Mouse (Mus musculus) thymus, adult 18-20 months (tissue): ENCODE results near the gene Cd2.

Experiments used
- DNase-seq, 2 experiments: peaks; one replicate each; pipeline ENCODE4 v3.0.0; 2022; ENCODE audit warnings: mixed read lengths in 2 of 2

Cd2 gene

DNA sequence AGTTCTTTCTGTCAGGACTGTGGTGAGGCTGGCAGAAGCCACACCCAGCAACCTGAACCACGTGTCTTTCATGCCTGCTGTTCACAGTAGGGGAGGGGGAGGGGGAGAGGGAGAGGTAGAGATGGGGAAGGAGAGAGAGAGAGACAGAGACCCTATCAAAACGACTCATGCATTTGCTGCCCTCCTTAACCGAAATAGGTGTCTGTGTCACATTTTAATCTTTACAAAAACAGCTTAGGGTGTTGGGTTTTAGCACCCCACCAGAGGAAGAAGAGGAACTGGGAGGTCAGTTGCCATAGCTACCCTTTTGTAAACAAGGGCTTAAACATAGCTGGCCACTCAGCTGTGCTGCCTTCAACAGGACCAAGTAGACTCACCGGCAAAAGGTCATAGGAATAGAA, at the start of gene Cd2:
TSS of gene Cd2 (minus strand) at position 29 of the 401 bp plus-strand sequence.
- peak in 1 of 2 experiments; percentile 66 for DNase-seq

DNA sequence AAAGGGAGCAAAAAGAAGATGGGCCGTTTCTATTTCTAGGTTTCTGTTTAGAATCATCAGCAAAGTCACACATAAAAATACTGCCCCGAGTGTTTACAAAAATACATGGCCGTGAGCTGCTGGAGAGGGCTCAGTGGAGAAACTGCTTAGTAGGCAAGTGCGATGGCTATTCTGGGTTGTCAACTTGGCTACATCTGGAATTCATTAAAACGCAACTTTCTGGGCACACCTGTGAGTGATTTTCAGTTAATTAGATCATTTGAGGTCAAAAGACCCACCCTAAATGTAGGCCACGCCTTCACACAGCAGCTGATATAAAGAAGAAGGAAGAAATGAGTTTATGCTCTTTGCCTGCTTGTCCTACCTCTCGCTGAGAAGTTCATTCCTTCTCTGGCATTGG, 40.9 kb upstream of the Cd2 start:
- no peak for DNase-seq

DNA sequence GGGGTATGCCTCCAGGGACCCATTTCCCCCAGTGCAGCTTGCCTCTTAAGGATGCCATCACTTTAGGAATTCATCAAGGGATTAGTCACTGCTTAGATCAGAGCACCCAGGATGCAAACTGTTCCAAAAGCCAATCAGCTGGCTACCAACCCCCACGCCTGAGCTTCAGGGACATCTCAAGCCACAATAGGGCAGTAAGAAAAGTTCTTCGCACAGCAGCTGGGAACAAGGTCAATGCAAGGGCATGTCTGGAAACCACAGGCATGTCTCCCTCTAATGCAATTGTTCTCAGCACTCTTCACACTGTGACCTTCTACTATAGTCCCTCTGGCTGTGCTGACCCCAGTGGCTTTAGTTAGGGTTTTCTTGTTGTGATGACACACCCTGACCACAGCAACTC, 39.5 kb upstream of the Cd2 start:
- no peak for DNase-seq

DNA sequence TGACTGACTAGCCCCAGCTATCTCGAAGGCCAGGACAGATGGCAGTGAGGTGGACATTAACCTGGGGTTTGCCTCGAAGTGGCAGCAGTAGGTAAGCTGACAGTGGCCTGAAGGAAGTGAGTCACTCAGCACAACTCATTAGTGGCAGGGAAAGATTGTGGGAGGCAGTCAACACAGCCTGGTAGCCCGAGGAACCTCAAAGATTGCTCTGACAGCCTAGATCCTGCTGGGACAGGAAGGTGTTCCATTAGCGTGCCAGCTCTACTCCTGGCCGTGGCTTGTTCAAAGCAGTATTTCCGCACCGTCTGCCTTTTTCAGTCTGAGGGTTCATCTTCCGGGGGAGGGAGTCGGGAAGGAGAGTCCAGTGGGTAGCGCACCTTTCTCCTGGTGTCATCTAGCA, 34.7 kb upstream of the Cd2 start:
- DNase-seq: no peak

DNA sequence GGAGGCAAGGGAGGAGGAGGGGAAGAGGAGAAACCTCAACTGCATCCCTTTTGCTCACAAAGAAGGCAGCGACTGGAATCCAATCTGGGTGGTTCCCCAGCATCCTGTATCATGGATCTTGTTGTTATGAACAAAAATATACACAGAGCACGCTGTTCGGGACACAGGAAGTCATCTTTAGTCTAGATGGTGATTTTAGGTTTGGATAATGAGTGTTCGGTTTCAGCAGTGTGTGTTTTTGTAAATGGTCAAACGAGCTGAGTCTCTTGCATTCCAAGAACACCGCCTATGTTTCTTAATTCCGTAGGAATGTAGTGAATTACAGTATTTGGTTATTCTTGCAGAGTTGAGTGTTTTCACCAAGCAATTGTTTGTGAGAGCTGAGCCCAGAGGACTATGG, 33.1 kb upstream of the Cd2 start:
- no peak for DNase-seq

DNA sequence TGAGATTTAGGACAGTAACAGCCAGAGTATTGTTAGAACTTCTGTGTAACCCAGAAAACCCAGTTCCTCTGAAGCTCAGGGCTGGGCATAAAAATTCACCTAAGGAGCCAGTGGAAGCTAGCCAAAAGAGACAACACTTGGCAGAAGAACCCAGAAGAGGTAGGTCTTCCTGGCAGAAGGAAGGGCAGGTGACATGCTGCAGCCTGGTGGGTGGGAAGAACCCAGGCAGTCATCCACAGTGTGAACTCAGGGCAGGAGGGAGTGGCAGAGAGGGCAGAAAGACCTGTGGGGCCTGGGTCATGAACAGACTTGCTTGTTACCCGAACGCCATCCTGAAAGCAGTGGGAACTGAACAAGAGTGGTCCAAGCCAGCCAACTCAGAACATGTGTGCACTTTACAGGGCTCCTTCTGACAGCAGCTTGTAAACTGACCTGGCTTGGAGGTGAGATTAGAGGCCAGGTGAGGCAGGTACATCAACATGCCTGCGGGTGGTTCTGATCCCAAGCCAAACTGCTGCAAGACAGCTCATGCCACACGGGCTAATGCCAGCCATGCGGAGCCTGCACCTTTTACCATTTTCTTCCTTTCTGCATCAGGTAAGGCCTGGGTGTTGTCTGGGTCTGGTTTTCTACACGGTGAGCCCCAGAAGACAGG, 30.9 kb upstream of the Cd2 start:
- no peak for DNase-seq

DNA sequence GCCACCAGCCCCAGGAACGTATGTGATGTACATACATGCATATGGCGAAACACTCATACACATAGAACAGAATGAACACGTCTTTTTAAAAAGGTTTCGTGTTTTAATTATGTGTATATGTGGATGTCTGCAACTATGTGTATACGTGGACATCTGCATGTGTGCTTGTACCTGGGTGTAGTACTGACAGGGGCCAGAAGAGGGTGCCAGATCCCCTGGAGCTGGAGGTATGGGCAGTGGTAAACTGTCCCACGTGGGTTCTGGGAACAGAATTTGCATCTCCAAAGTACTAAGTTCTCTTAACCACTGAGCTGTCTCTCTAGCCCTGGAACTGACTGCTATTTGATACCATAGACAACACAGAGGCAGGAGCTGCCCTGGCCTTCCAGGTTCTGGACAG, 30.4 kb upstream of the Cd2 start:
- peak in 1 of 2 experiments; percentile 27 for DNase-seq

DNA sequence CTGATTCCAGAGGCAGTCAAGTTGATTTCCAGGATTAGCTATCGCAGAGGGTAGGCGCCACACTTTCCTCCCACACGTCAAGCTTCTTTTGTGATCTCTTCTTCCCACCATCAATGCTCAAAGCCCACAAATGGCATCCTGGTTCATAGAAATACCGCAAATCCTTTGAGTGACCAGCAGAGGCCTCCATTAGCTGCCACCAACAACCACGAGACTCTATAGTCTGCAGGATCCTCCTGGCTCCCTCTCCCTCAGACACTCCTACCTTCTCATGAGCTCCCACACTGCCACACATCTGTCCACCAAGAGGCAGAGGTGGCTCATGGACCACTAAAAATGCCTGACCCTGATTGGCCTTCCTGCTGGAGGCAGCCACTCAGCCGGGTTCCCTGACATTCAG, 27.2 kb upstream of the Cd2 start:
- no peak for DNase-seq

DNA sequence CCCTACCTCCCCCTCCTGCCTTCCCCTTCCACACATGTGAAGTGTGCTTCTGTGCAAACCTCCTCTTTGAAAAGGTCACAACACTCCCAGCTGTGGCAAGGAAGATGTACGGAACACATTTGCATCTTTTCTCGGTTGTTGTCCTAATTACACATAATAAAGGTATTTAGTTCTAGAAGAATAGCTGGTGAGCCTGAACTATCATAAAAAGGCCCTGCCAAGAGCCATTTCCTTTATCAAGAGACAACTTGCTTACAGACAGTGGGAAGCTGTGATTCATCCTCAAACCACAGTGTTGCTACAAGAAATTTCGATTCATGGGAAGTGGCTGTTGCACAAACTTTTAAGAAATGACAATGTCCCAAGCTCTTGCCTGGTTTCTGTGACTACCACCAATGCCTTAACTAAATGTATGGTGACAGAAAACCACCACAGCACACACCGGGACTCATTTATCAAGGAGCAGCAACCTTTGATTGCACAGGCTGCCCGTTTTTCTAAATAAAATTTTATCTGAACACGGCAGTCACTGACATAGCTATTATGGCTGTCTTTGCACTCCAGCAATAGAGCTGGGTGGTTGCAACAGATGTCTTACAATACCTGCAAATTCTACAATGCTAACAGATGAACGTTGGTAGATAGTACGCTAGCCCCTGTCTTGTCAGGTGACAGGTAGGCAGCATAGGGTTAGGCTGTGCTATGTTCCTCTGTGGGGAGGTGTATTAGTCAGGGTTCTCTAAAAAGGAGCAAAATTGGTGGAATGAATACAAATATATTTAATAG, 25.7 kb upstream of the Cd2 start:
- DNase-seq: no peak

DNA sequence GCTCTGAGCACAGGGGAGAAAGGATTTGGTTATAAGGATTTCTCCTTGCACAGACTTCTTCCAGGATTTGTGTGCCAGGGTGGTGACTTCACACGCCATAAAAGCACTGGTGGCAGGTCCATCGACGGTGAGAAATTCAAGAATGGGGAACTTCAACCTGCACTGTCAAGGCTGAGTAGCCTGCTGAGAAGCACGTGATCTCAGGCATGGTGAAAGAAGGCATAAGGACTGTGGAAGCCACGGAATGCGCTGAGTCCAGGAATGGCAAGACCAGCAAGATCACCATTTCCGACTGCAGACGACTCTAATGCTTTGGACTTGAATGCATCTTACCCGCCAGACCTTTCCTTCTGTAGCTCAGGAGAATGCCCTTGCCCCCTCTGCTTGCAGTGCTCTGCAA, 23.2 kb upstream of the Cd2 start:
- DNase-seq: no peak

DNA sequence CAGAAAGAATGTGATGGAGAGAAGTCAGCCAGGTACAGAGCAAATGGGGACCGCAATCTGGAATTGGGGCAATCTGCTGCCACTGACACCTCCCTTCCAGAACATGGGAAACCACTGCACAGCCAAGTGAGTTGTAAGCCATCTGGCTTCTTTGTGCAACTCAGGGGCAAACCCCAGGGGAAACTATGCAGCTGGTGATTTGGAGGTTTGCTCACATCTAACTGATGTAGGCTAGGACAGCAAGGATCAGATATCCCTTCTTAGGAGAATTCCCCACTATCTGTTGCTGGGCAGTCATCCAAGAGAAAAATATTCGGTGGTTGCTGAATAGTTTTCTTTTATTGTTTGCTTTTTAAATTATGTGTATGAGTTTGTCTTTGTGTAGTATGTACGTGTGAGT, 21.9 kb upstream of the Cd2 start:
- no peak for DNase-seq

DNA sequence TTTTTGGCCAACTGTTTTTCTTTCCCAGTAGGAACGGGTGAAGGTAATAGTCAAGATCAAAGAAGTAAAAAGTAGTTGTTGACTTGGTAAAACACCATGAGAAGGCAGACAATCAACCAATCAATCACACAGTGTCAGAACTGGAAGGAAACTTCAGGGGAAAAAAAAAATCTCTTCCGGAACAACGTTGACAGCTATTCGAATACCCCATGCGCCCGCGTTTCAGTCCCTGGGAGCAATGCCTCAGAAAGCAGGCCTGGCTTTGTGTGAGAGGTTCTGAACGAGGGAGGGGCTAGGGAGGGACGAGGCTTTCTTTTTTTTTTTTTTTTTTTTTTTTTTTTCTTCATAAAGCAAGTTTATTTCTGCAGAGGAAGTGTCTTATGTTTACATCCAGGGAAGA, 18.4 kb upstream of the Cd2 start:
- DNase-seq: no peak

DNA sequence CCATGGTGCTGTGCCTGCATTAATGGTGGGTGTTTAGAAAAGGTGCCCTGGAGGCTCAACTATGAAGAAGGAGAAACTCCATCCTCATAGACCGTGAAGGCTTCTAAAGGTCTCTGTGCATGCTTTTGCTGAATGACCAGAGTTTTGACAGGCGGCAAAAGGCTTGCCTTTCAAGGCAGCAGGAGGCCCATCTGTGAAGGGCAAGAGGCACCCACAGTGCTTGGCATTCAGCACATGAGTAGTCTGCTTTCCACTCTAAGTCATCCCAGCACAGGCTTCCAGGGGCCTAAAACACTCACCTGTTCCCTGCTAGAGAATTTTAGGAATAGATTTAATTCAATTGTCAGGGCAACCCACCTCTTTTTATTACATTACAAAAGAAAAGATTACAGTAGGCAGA, 17.3 kb upstream of the Cd2 start:
- DNase-seq: no peak

DNA sequence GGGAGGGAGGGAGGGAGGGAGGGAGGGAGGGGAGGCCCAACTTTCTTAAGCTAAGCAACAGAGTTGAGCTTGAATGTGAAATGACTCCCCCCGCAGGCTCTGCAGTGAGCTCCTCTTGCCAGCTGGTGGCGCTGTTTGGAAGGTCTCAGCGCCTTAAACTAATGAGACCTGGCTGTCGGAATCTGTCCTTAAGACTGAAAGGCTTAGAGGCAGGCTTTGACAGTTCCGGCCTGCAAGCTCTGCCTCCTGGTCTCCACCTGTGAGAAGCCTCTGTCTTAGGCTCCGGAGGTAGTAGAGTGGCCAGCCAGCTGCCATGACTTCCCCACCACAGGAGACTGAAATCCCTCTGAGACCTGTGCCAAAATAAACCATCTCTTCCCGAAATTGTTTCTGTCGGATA, 16.4 kb upstream of the Cd2 start:
- DNase-seq: peak in 1 of 2 experiments; percentile 53

DNA sequence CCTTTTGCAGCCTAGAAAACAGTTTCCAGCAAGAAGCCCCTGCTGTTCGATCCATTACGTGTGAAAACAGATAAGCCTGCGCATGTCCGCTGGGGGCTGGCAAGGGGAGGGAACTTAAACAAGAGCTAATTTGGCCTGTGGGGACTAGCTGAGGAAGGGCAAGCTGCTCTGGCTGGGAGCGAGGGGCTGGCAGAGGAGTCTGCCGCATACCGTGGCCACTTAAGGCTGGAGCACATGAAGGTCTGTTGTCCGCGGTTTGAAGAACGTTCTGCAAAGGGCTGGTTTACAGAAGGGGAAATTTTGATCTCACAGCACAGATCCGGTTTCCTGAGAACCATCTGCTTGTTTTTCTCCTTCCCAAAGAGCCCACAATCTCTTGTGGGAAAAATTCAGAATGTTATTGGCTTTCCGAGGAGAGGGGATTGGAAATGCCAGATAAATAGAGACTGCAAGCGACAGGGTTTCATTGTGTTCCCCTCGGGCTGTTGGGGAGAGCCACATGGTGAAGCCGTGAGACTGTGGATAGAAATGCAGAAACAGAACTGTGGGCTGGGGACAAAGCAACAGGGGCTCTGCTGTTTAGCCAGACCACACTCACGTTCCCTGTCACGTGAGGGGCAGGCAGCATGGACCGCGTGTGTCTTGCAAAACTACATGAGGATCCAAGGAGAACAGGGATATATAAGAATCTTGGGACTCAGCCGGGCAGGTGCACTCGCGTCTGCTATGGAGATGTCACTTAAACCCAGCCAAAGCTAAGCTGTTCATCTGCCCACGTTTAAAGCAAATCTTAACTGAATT, 12.7 kb upstream of the Cd2 start:
- DNase-seq: peak in 1 of 2 experiments; percentile 35

DNA sequence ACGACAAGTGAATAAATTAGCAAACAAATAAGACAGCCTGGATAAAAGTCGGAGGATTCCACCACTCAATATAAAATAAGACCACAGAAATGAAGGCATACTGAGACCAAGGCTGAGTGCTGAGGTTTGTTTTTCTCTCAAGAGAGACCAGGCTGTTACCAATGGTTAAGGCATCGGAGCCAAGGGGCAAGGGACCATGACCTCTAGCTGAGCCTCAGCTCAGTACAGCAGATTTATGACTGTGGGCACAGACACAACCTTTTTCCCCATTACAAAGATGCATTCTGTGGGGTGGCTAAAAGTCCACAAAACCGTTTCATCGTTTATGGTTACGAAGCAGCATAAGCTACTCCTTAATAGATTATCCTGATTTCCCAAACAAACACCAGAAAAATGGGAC, 11.9 kb upstream of the Cd2 start:
- DNase-seq: no peak

DNA sequence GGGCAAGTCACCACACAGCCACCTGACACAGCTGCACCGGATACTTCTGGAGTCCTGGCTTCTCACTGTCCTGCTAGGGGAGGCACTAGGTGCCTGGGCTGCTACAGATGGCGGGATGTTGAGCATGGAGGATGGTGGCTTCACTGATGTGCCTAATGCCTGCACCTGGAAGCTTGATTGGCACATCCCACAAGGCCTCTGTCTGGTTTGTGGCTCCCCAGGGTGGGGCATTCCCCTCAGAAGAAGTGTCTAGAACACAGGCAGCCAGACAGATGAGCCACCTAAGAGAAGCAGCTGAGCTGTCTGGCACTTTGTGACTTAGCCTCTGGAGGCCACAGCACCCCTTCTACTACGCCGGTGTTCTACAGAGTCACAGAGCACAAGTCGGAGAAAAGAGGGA, 9.5 kb upstream of the Cd2 start:
- peak; percentile 60 to 76 for DNase-seq

DNA sequence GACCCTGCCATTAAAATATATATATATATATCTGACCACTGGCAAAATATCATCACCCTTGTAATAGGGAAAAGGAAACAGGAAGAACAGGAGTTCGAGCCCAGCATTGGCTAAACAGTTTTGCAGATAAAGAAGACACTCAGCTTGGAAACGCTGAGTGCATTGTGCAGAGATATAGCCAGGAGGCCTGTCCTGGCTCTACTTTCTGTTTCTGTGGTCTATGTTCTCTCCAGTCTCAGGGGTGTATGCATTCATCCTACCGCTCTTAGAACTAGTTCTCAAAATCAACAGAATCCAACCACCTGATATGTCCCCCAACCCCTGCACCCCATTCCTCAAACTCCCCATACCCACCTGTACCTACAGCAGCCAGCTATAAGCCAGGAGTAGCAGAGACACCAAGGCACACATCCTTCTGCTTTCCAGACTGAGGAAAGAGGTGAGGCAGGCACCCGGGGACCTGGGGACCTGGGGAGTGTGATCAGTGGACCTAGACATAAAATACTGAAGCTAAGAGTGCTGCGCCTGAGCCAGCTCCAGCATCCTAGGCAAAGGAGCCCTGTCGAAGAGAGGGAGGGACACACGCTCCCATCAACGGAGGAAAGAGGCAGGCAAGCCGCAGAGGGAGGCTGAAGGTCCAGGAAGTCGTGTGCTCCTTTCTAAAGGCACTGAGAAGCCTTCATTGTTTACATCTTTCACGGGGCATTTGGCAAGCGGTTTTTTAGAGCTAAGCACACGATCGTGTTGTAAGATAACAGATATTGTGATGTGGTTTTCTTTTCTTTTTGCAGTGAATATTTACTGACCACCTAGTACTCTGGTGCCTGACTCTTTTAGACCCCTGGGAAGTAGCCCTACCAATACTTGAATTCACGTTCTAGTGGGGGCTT, 8.4 kb upstream of the Cd2 start:
- DNase-seq: peak in 1 of 2 experiments; percentile 51

DNA sequence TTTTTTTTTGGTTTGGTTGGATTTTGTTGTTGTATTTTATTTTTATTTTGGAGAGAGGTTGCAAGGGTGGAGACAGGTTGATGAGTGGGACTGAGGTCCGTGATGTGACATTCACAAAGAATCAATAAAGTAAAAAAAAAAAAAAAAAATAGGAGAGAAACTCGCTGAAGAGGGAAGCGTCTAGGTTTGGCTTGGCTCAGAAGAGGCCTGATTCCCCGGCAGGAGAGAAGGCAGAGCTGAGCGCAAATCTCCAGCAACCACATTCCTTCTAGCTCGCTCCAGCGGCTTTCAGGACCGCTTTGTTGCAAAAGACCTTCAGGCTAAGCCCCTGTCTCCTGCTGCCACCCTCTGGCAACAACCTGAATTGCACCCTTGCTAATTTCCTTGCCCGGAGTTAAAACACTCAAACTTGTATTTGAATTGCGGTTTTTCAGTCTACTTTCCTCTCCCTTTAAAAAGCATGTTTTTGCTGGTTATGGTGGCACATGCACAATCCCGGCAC, 7.7 kb upstream of the Cd2 start:
- peak; percentile 83 to 89 for DNase-seq

DNA sequence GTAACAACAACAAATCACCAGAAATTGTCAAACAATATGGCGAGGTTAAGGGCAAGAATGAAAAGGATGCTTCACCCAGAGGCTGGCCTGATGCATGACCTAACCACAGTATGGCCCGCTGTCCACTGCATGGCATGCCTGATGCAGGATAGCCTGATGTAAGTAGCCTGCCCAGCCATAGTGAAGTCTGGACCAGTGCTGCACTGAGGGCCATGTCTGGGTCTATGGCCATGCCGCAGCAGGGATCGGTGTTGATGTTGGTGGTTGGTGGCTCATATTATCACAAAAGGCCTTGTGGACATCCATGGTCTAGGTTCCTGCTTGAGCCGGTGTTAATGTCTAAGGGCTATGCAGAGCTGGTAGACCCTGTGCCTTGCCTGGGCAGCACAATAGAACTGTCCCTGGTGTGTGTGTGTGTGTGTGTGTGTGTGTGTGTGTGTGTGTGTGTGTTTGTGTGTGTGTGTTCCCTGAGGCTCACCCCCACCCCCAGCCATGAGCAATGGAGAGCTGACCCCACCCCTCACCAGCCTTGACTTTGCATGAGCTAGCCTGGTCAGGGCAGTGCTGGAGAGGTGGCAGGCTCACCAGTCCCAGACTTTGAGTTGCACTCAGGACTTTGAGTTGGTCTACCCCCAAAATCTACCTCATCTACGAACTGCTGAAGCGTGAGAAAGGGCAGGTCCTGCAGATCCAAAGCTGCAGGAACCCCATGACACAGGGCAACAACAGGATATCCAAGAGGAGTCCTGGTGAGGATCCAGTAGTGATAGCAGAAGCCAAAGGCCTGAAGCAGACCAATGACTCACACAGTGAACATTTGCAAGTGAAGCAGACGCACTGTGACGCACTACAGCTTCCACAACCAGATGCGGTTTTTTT, 7.0 kb upstream of the Cd2 start:
- no peak for DNase-seq

DNA sequence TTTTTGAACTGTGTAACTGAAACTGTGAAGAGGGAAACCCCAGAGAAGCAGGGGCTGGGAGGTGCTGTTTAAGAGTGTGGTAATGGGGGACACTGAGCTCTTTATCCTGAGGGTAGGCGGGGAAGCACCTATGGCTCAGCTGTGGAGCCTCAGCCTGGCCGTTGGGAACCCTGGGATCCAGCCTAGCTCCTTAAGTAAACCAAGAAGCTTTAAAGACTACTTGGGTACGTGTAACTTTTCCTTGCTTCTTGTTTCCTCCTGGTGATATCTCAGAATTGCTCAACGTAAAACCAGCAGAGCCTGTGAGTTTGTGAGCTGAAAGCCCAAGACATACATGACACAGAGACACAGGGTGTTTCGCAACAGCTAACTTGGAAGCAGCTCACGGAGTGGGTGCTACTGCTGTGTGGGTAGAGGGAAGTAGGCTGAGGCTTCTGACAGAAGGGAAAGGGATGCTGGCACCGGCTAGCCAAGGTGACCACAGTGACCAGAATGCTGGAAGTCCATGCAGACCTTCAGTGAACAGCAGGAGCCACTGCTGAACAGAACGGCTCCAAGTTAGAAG, 5.9 kb upstream of the Cd2 start:
- DNase-seq: no peak
